Mouse (Mus musculus) hindbrain, embryonic 15.5 days (tissue): ENCODE data around the gene Adpgk. TPM values are rescaled to one million over a fixed set of nuclear protein-coding genes. Genes with fewer than 3 reads are reported as not detected.
A peak's percentile ranks its signal among the peaks of the same experiment; 100 is the strongest.

Experiments
- ATAC-seq: fragments of 200-750 bp; cut with Nextera tagmentation; 2 replicates; pipeline ENCODE4 v1.8.0; 2017; ENCODE audit warnings: low read depth, moderate number of reproducible peaks, moderate TSS enrichment; ENCODE audit not compliant: low FRiP score
- H3K27ac ChIP-seq: fragments of 300-500 bp; sonication (generic); replicated peaks from 2 replicates; pipeline ENCODE4 v1.5.1; 2015; ENCODE audit warnings: mild to moderate bottlenecking, inconsistent platforms
- H3K27me3 ChIP-seq: fragments of 300-500 bp; sonication (generic); 2 replicates; pipeline ENCODE4 v1.6.1; 2015; ENCODE audit warnings: control low read depth, inconsistent platforms
- H3K36me3 ChIP-seq: fragments of 300-500 bp; sonication (generic); 2 replicates; pipeline ENCODE4 v1.6.1; 2015; ENCODE audit warnings: control low read depth, inconsistent platforms
- H3K4me1 ChIP-seq: fragments of 300-500 bp; sonication (generic); replicated peaks from 2 replicates; pipeline ENCODE4 v1.6.1; 2015; ENCODE audit warnings: control low read depth, inconsistent platforms
- H3K4me2 ChIP-seq: fragments of 300-500 bp; sonication (generic); 2 replicates; pipeline ENCODE4 v1.6.1; 2015; ENCODE audit warnings: moderate library complexity, mild to moderate bottlenecking, inconsistent platforms
- H3K4me3 ChIP-seq: fragments of 300-500 bp; sonication (generic); 2 replicates; pipeline ENCODE4 v1.5.1; 2015; ENCODE audit warnings: mild to moderate bottlenecking, inconsistent platforms
- H3K9ac ChIP-seq: fragments of 300-500 bp; sonication (generic); 2 replicates; pipeline ENCODE4 v1.6.1; 2015; ENCODE audit warnings: inconsistent platforms
- H3K9me3 ChIP-seq: fragments of 300-500 bp; sonication (generic); 2 replicates; pipeline ENCODE4 v1.6.1; 2016; ENCODE audit warnings: control low read depth, inconsistent platforms
- whole genome bisulfite sequencing: fragments of 180-500 bp; shearing (Covaris S2); methylation state at CpG from one replicate; pipeline ENCODE4 v1.1.7; 2015; 5-methylcytosine and 5-hydroxymethylcytosine counted together
- polyA plus RNA-seq: library from polyadenylated mRNA; unstranded; fragments of >200 nt; fragmentation: Nextera tagmentation; extraction: Ambion mirVana; gene quantifications from 2 replicates; pipeline ENCODE4 v1.2.1, GENCODE M21; 2015

Adpgk gene
- polyA plus RNA-seq, 1 experiment from 2014 or later: 24.9 TPM

DNA sequence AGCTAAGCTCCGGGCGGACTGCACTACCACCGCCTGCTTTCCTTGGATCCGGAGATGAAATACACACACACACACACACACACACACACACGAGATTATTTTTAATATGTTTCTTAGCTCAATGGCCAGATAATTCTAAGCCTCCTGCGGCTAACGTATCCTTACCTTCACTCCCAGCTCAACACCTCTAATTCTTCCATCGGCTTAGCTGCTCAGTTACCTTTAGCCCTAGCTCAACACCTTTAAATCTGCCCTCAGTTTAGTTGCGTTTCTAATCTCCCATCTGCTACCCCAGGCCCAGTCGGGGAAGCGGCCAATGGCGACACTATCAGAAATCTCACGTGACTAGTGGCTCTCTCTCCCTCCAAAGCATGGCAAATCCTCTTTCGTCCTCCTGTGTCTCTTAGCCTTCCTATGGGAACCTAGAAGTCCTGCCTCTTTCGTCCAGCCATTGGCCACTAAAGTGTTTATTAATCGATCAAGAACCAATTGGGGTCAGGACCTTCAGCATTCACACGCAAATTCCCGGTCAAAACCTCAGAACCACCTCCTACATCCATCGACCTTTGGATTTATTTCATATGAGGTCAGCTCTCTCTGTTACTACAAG is 16.4 kb upstream of the Adpgk start:
- no peak for ATAC-seq
- Histone ChIP-seq H3K4me1 (0 out of 2 replicates have a peak, but pooled peaks cover 3% of the 10 kb centered on the region), H3K9me3 (no peaks in the 10 kb centered on the region), H3K9ac (no peak overlapping the region), H3K4me3 (no peak overlapping the region), H3K27me3 (no peaks in the 10 kb centered on the region), H3K4me2 (no peak overlapping the region), H3K36me3 (no peaks in the 10 kb centered on the region), H3K27ac (no peak overlapping the region)
- 83% methylated on average over 19 of the region's 19 CpGs for WGBS

DNA sequence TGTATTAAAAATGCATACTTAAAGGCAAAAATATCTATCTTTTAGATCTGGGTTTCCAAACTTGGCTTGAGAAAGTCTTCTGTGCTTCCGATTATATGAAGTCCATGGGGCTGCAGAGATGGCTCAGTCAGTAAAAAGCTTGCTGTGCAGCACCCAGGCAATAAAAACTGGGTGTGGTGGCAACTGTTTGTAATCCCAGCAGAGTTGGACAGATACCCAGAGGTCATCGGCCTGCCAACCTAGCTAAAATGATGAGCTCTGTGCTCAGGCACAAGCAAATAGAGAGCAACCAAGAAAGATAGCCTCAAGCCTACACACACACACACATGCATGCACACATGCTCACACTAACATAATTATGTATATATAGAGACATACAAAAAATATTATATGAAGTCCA is 13.2 kb upstream of the Adpgk start:
- H3K9ac ChIP-seq: no peak overlapping the region
- no peak overlapping the region for H3K4me2 ChIP-seq
- ATAC-seq: no peak
- no peaks in the 10 kb centered on the region for H3K36me3 ChIP-seq
- H3K27me3 ChIP-seq: no peaks in the 10 kb centered on the region
- no peaks in the 10 kb centered on the region for H3K9me3 ChIP-seq
- no peak overlapping the region for H3K27ac ChIP-seq
- peaks cover 8% of the 10 kb centered on the region for H3K4me1 ChIP-seq
- H3K4me3 ChIP-seq: no peak overlapping the region
- 94% methylated on average over 2 of the region's 2 CpGs for WGBS

DNA sequence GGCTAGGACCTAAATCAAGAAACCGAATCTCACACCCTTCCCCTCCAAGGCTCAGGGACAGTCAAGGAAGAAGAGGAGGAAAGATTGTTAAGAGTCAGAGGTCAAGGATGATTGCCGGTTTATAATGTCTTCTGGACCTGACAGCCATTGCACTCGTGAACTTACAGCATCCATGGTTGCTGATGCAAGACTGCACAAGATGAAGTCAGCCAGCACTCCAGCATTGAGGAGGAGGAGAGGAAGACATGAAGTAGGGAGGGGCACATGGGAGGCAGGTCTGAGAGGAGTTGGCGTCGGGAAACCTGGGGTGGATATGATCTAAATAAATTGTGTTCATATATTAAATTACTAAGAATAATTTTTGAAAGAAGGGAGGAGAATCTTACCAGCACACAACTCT is 12.7 kb upstream of the Adpgk start:
- H3K9me3 ChIP-seq: no peaks in the 10 kb centered on the region
- H3K27me3 ChIP-seq: no peaks in the 10 kb centered on the region
- no peaks in the 10 kb centered on the region for H3K36me3 ChIP-seq
- no peak overlapping the region for H3K4me2 ChIP-seq
- peaks cover 8% of the 10 kb centered on the region for H3K4me1 ChIP-seq
- ATAC-seq: no peak
- H3K9ac ChIP-seq: no peak overlapping the region
- H3K4me3 ChIP-seq: no peak overlapping the region
- WGBS: 86% methylated on average over 5 of the region's 5 CpGs
- H3K27ac ChIP-seq: no peak overlapping the region

DNA sequence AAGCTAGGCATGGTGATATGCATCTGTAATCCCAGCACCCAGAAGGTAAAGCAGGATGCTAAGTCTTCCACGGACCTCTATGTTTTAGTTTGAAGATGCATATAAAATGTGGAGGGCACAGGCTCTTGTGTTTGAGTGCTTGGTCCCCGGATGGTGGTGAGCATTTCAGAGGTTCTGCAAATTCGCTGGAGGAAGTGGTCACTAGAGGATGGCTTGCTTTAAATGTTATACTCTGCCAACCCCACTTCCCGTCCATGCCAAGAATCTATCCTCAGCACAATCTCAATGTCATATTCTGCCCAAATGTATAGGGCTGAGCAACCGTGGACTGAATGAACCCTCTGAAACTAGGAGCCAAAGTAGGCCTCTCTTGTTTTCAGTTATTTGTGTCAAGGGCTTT is 10.5 kb upstream of the Adpgk start:
- no peak overlapping the region for H3K27ac ChIP-seq
- H3K4me1 ChIP-seq: peaks cover 8% of the 10 kb centered on the region
- no peak overlapping the region for H3K4me2 ChIP-seq
- H3K4me3 ChIP-seq: no peak overlapping the region
- H3K9ac ChIP-seq: no peak overlapping the region
- no peaks in the 10 kb centered on the region for H3K36me3 ChIP-seq
- ATAC-seq: no peak
- 93% methylated on average over 5 of the region's 5 CpGs for WGBS
- no peaks in the 10 kb centered on the region for H3K9me3 ChIP-seq
- no peaks in the 10 kb centered on the region for H3K27me3 ChIP-seq

DNA sequence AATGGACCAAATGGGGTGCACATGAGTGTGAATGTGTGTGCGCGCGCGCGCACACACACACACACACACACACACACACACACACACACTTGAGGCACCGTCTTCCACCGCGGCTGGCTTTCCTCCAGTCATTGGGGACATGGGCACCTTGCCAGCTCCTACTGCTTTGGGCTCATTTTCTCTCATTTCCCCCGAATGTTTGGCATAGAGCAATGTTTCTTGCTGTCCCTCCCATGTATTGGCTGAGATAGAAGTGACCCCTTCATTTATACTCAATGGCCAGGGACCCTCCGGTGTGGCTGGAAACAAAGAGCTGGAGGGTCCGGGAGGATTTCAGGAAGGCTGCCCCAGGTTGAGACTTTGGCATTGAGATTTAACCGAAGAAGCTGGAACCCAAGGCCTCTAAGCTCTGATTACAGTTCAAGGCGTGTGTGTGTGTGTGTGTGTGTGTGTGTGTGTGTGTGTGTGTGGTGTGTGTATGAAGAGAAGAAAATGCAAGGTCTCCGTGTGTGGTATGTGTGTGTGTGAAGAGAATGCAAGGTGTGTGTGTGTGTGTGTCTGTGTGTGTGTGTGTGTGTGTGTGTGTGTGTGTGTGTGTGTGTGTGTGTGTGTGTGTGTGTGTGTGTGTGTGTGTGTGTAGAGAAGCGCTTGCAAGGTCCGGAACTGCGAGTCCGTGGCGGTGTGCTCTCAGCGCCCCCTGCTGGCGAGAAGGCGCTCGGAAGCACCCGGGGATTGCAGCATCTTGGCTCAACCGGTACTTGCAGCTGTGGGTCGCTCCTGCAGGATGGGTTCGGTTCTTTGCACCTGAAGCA is 9.3 kb upstream of the Adpgk start:
- H3K27ac ChIP-seq: no peak overlapping the region
- WGBS: 50% methylated on average over 18 of the region's 27 CpGs
- H3K9ac ChIP-seq: no peak overlapping the region
- H3K9me3 ChIP-seq: no peaks in the 10 kb centered on the region
- peak overlapping the region; percentile 44 for H3K4me2 ChIP-seq
- H3K4me3 ChIP-seq: no peak overlapping the region; the same call in 1 of the 2 replicates
- ATAC-seq: peak; percentile 81; the same call in 1 of the 2 replicates
- no peaks in the 10 kb centered on the region for H3K27me3 ChIP-seq
- no peaks in the 10 kb centered on the region for H3K36me3 ChIP-seq
- peaks cover 8% of the 10 kb centered on the region for H3K4me1 ChIP-seq

DNA sequence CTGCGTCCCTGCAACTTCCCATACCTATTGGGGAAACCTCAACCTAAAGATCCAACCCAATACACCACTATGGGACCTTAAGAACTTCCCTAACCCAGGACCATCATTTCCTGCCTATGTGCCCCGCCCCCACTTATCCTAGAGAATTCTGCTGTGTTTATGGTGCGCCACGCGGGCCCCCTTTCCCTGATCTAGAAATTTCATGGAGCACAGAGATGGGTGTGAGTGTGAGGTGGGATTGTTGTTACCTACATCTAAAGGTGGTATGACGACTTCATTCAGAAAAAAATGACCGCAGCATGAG is 8.7 kb upstream of the Adpgk start:
- WGBS: 62% methylated on average over 7 of the region's 7 CpGs
- 0 out of 2 replicates have a peak, but pooled peaks have one; percentile 57 for ATAC-seq

DNA sequence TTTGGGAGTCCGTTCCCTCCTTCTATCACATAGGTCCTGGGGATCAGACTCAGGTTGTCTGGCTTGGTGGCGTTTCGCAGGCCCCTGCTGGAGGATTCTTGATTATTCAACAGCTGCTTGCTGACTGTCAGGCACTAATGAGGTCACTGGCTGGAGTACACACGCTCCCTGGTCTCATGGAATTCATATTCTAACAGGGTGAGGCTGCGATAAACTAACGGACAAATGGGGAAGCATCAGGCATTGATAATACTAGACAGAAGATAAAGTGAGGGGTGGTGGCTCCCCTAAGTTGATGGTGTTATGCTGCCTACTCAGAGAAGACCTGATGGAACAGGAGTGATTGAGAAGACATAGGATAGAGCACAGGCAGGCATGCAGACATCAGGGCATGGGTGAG is 5.7 kb upstream of the Adpgk start:
- WGBS: 61% methylated on average over 6 of the region's 6 CpGs
- no peaks in the 10 kb centered on the region for H3K9me3 ChIP-seq
- no peak overlapping the region for H3K9ac ChIP-seq
- peaks cover 14% of the 10 kb centered on the region for H3K4me1 ChIP-seq
- no peak overlapping the region for H3K27ac ChIP-seq
- ATAC-seq: no peak
- no peaks in the 10 kb centered on the region for H3K36me3 ChIP-seq
- no peak overlapping the region for H3K4me2 ChIP-seq
- no peak overlapping the region for H3K4me3 ChIP-seq
- H3K27me3 ChIP-seq: no peaks in the 10 kb centered on the region

More for the DNA sequence above, 8.7 kb upstream of the Adpgk start:
- Histone ChIP-seq H3K4me3 (no peak overlapping the region; the same call in 1 of the 2 replicates), H3K27me3 (no peaks in the 10 kb centered on the region), H3K27ac (no peak overlapping the region), H3K4me1 (peaks cover 8% of the 10 kb centered on the region), H3K36me3 (no peaks in the 10 kb centered on the region), H3K9ac (no peak overlapping the region), H3K9me3 (no peaks in the 10 kb centered on the region), H3K4me2 (peak overlapping the region; percentile 44)

DNA sequence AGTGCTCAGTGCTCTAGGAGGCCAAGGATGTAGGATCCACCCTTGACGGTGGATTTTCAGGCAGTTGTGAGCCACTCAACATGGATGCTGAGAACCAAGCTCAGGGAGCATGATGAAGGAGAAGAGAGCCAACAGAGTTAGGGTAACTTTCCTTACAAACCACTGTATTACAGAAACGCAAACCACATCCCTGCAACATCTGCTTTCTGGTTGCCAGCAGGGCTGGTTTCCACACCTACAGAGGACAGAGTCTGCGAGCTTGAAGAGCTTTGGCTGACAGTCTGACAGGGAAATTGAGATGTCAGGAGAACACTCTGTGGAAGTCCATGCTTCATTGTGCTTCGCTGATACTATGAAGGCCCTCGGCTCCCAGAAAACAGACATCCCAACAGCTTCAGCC is 3.3 kb upstream of the Adpgk start:
- no peak for ATAC-seq
- no peak overlapping the region for H3K27ac ChIP-seq
- no peak overlapping the region for H3K9ac ChIP-seq
- no peaks in the 10 kb centered on the region for H3K27me3 ChIP-seq
- no peaks in the 10 kb centered on the region for H3K9me3 ChIP-seq
- H3K4me1 ChIP-seq: peaks cover 21% of the 10 kb centered on the region
- H3K4me2 ChIP-seq: no peak overlapping the region
- H3K4me3 ChIP-seq: no peak overlapping the region
- WGBS: 83% methylated on average over 5 of the region's 5 CpGs
- H3K36me3 ChIP-seq: no peaks in the 10 kb centered on the region

DNA sequence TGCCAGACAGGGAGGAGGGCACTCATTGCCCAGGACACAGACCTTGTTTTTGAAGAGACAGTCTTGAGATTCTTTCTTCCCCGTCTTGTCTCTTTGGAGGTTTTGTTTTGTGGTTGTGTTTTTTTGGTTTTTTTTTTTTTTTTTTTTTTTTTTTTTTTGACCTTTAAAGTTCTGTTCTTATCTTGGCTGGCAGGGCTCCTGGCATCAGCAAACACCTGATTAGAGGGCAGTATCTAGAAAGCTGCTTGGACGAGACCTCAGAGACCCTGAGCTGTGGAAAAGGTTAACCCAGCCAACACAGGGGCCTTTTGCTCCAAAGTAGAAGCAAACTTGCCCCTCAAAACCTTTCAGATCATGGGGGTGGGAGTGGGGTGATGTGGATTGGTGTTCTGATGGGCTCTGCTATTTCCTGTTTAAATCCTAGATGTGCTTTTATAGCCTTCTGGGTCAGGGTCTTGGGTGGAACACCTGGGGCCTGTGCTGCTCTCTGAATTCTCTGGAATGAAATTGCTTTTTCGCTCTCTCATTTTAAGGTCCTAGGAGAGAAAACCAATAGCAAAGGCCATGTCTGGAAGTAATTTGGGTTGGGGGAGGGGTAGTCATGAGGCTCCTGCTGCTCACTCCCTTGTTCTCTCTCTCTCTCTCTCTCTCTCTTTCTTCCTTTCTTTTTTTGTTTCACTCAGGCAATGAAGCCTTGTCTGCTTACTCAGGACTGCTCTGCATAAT is 2.5 kb upstream of the Adpgk start:
- Histone ChIP-seq H3K36me3 (no peaks in the 10 kb centered on the region), H3K27me3 (no peaks in the 10 kb centered on the region), H3K9me3 (no peaks in the 10 kb centered on the region), H3K4me1 (peaks cover 21% of the 10 kb centered on the region), H3K4me2 (no peak overlapping the region), H3K9ac (no peak overlapping the region), H3K4me3 (no peak overlapping the region), H3K27ac (no peak overlapping the region)
- WGBS: 75% methylated on average over 3 of the region's 3 CpGs
- no peak for ATAC-seq

DNA sequence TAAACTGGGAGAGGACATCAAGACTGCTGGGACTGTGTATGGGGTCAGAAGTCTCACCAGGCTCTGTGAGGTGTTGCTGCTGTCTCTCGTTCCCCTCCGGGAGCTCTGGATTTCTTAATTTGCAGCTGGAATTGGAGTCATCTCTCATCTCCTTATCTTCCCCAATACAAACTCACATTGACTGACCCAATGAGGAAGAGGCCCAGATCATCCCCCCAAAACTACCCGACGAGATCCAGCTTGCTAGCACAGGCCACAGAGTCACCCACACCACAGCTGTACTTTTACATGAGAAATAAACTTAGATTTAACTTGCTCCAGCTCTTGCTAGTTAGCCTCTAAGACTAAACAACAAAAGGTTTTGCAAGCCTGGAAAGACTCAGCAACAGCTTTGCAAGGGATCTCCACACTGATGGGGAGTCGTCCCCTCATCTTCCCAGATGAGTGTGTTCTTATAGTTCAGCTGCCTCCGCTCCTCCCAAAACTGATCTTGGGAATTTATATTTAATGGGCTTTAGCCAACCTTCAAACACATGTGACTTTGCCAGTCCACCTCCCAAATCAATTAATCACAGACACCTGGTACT is 1.7 kb upstream of the Adpgk start:
- Histone ChIP-seq H3K4me2 (no peak overlapping the region), H3K9ac (no peak overlapping the region), H3K9me3 (no peaks in the 10 kb centered on the region), H3K36me3 (no peaks in the 10 kb centered on the region), H3K4me1 (peaks cover 21% of the 10 kb centered on the region), H3K4me3 (no peak overlapping the region), H3K27me3 (no peaks in the 10 kb centered on the region), H3K27ac (no peak overlapping the region)
- no peak for ATAC-seq
- WGBS: 79% methylated on average over 6 of the region's 6 CpGs

DNA sequence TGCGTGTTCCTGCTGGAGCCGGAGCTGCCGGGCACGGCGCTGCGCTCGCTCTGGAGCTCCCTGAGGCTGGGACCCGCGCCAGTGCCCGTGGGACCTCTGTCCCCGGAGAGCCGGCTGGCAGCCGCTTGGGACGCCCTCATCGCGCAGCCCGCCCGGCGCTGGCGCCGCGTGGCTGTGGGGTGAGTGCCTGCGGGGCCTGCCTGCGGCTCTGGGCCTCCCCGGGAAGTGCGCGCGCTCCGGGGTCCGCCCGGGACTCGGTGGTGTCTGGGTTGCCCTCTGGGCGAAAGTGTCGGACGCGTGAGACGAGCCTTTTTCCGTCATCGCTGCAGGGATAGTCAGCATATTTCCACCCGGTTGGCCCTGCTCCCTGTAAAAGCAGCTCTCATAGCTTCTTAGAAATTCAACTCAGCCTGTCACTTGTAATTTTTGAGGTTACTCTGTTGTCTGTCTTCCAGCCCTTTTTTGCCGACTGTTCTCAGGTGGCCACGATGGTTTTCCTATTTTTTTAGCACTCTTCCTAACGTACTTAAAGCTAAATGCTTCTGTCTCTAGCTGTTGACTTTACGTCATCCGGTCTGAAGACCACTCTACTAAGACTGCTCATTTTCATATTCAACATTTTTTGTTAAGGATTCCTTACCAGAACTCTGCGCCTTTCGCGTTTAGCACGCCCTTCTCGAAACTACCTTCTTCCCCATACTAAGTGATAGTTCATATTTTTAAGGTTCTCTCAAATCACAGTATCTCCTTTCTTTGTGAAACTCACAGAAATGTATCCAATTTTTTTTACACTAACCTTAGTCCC is 532 bp downstream of the Adpgk start:
- Histone ChIP-seq H3K27me3 (no peaks in the 10 kb centered on the region), H3K4me3 (peak overlapping the region; percentile 94), H3K4me2 (peak overlapping the region; percentile 74), H3K36me3 (no peaks in the 10 kb centered on the region), H3K27ac (peak overlapping the region; percentile 93), H3K4me1 (peaks cover 24% of the 10 kb centered on the region), H3K9me3 (no peaks in the 10 kb centered on the region), H3K9ac (peak overlapping the region; percentile 90)
- peak; percentile 72; the same call in 1 of the 2 replicates for ATAC-seq
- 2% methylated on average over 49 of the region's 50 CpGs for WGBS
